Mouse (Mus musculus) gastrocnemius, postnatal 36 days (tissue): ENCODE measurements around the gene Rnf151. TPM values are rescaled to one million over a fixed set of nuclear protein-coding genes. Genes with fewer than 3 reads are reported as not detected.
"Not testable (repeated sequence)": the region's sequence is repeated elsewhere in the genome, so short reads cannot be mapped to it uniquely, and the experiment has no call there.

Source experiments
- DNase-seq, 2 experiments: peaks; one replicate each; pipeline ENCODE4 v3.0.0; 2022
- intact Hi-C: fragments of 180-260 bp; cut with DNase I; formaldehyde crosslinking; loops from one replicate; pipeline ENCODE4 v1.15.1; 2025
- total RNA-seq, 2 experiments: library from RNA; stranded (reverse); gene quantifications; 2 replicates each; pipeline ENCODE4 v1.2.3; 2021

Gene Rnf151
- total RNA-seq, 2 experiments from 2014 or later: not detected

GRCm38 (mm10) chr17:24671346-24671745 lies 46.5 kb downstream of the Rnf151 start:
- intact Hi-C loops: no loop called here
- DNase-seq: no peak

DNA sequence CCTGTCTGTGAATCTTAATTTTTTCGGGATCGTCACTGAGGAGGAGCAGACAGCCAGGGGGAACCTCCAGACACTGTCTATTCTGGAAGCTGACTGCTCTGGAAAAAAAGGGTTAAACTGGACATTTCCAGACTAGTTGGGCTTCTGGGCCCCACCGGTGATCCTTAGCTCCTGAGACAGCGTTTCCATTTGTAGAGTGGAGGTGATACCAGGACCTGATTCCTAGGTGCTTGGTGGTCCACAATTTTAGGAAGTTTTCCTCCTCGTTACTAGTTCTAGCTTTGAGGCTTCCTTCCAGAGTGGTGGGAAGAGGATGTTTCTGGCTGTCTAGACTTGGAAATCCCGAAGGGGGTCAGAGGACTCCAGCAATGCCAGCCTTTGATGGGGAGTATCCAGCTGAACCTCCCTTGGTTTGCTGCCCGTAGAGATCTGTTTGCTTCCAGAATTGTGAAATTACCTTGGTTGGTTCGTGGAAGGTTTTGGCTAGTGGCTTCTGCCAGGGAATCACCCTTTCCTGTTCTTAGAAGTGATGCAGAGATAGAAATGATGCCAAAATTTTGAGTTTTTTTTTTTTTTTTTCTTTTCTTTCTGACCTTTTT lies 47.5 kb downstream of the Rnf151 start:
- intact Hi-C loops: no loop called here
- DNase-seq: no peak

- DNase-seq: peak; percentile 90 to 92
- intact Hi-C loops: no loop called here
These were observed 48.2 kb downstream of the Rnf151 start, which contains the start of gene Zfp598 for GRCm38 (mm10) chr17:24669545-24670245. Gene Zfp598, plus strand, starts transcription at chr17:24669687.

DNA sequence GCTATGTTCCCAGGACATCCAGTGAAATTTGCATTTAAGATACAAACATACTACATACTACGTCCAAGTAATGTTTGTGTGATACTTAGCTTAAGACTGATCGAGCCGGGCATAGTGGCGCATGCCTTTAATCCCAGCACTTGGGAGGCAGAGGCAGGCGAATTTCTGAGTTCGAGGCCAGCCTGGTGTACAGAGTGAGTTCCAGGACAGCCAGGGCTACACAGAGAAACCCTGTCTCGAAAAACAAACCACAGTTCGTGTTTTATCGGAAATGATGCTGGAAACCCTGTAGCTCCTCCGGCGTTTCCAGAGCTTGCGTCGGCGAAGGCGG lies 48.7 kb downstream of the Rnf151 start:
- DNase-seq, intact Hi-C loops: not testable (repeated sequence)

DNA sequence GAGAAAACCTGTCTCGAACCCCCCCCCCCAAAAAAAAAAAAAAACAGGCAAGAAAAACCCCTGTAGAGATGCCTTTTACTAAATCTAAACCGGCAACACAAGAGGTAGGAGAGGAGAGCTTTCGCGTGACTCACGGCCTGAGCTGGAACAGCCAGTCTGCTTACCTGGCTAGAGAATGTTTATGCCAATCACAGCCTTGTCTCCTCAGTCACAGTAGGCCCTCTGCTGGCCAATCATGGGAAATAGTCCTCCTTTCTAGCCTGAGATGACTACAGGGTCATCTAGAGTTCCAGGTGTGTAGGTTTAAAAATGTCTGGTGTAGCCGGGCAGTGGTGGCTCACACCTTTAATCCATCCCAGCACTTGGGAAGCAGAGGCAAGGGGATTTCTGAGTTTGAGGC lies 50.4 kb downstream of the Rnf151 start:
- intact Hi-C loops: no loop called here
- peak in 1 of 2 experiments; percentile 34 for DNase-seq

DNA sequence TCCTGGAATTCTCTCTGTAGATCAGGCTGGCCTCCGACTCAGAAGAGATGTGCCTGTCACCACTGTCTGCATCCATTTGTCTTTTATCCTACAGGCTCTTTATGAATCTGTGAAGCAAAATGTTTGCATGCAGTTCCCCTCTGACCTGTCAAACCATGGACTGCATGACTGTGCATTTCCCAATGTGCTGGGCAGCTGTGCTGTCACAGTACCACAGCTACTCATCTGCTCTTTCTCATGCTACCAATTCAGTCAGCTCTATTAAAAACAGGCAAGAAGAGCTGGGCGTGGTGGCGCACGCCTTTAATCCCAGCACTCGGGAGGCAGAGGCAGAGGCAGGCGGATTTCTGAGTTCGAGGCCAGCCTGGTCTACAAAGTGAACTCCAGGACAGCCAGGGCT lies 50.9 kb downstream of the Rnf151 start:
- DNase-seq, intact Hi-C loops: not testable (repeated sequence)

Other genes starting within 250 kb of the Rnf151 start
- 10 to 100 TPM in 1 of 2 experiments, 1 to 10 TPM in 1; 9.5 to 11.7 TPM for gene E4f1, start 247.8 kb downstream of the Rnf151 start, total RNA-seq
- gene Pgp, start 247.7 kb downstream of the Rnf151 start, total RNA-seq: 10 to 100 TPM; 50.7 to 54.6 TPM
- under 1 TPM in 1 of 2 experiments, not detected in 1; 0.26 TPM for gene Bricd5, start 244.2 kb downstream of the Rnf151 start, total RNA-seq
- 10 to 100 TPM; 11.9 to 12.1 TPM for gene Mlst8, start 239.0 kb downstream of the Rnf151 start, total RNA-seq
- gene Caskin1, start 229.5 kb downstream of the Rnf151 start, total RNA-seq: under 1 TPM; 0.05 TPM
- 10 to 100 TPM; 23.7 to 30.2 TPM for gene Traf7, start 190.1 kb downstream of the Rnf151 start, total RNA-seq
- under 1 TPM in 1 of 2 experiments, not detected in 1; 0.20 TPM for gene Rab26, start 183.9 kb downstream of the Rnf151 start, total RNA-seq
- gene Pkd1, start 168.2 kb downstream of the Rnf151 start, total RNA-seq: 10 to 100 TPM; 19.8 to 20.3 TPM
- gene Tsc2, start 85.4 kb downstream of the Rnf151 start, total RNA-seq: 10 to 100 TPM; 74.9 to 76.8 TPM
- 1 to 10 TPM; 2.3 TPM for gene Nthl1, start 85.4 kb downstream of the Rnf151 start, total RNA-seq
- 10 to 100 TPM; 27.1 to 36.9 TPM for gene Slc9a3r2, start 67.7 kb downstream of the Rnf151 start, total RNA-seq
- not detected for gene Npw, start 59.6 kb downstream of the Rnf151 start, total RNA-seq
- 10 to 100 TPM; 18.0 to 18.5 TPM for gene Zfp598, start 48.4 kb downstream of the Rnf151 start, total RNA-seq
- gene Syngr3, start 28.1 kb downstream of the Rnf151 start, total RNA-seq: not detected
- gene Gfer, start 21.9 kb downstream of the Rnf151 start, total RNA-seq: 10 to 100 TPM; 30.3 to 33.3 TPM
- gene Noxo1, start 21.8 kb downstream of the Rnf151 start, total RNA-seq: 1 to 10 TPM in 1 of 2 experiments, under 1 TPM in 1; 0.47 to 1.4 TPM
- 10 to 100 TPM; 15.1 to 16.1 TPM for gene Tbl3, start 10.4 kb downstream of the Rnf151 start, total RNA-seq
- gene Rps2, start 53 bp upstream of the Rnf151 start, total RNA-seq: 100 to 1,000 TPM; 500 to 582 TPM
- gene Ndufb10, start 6.4 kb upstream of the Rnf151 start, total RNA-seq: 100 to 1,000 TPM; 420 to 464 TPM
- gene Rpl3l, start 9.8 kb upstream of the Rnf151 start, total RNA-seq: 100 to 1,000 TPM; 743 to 791 TPM
- 100 to 1,000 TPM; 192 to 205 TPM for gene Msrb1, start 18.6 kb upstream of the Rnf151 start, total RNA-seq
- not detected for gene Hs3st6, start 34.9 kb upstream of the Rnf151 start, total RNA-seq
- gene Meiob, start 86.2 kb upstream of the Rnf151 start, total RNA-seq: not detected
- gene Hagh, start 122.1 kb upstream of the Rnf151 start, total RNA-seq: 10 to 100 TPM; 66.0 to 77.0 TPM
- gene Fahd1, start 132.3 kb upstream of the Rnf151 start, total RNA-seq: 10 to 100 TPM; 40.3 to 42.1 TPM
- gene Igfals, start 147.9 kb upstream of the Rnf151 start, total RNA-seq: 1 to 10 TPM; 3.3 to 3.8 TPM
- 10 to 100 TPM; 10.0 TPM for gene Nubp2, start 168.3 kb upstream of the Rnf151 start, total RNA-seq
- 10 to 100 TPM; 25.4 to 31.0 TPM for gene Spsb3, start 168.6 kb upstream of the Rnf151 start, total RNA-seq
- 10 to 100 TPM in 1 of 2 experiments, 1 to 10 TPM in 1; 9.3 to 10.2 TPM for gene Eme2, start 177.0 kb upstream of the Rnf151 start, total RNA-seq
- 10 to 100 TPM; 84.6 to 90.2 TPM for gene Mrps34, start 177.1 kb upstream of the Rnf151 start, total RNA-seq
- gene Nme3, start 178.4 kb upstream of the Rnf151 start, total RNA-seq: 10 to 100 TPM; 10.3 to 11.7 TPM
- gene Mapk8ip3, start 218.9 kb upstream of the Rnf151 start, total RNA-seq: 10 to 100 TPM; 16.2 to 24.4 TPM
- 1 to 10 TPM; 6.2 to 6.8 TPM for gene Jpt2, start 242.6 kb upstream of the Rnf151 start, total RNA-seq